Mouse (Mus musculus): ENCODE data around the gene Tgfbr3.

DNA sequence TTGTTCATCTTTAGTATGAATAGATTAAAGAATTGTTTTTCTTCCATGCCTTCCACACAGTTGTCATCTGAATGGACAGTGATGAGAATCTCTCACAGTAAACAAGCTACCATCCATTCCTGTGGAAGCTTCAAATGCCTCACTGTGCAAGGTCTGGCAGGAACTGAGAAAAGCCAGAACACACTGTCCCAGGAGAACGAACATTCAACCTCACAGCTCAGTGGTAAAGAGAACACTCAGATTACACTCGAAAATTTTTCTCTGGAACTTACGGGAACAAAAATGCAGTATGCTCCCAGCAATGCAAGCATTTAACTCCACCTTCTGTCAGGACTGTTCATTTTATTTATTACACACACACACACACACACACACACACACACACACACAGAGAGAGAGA lies 13.2 kb downstream of the Tgfbr3 start:
- no peak for TF ChIP-seq EP300 (IDR thresholded peaks at IDR 0.05; ENCODE audit: low read depth)
- TF ChIP-seq CTCF (IDR thresholded peaks at IDR 0.05; ENCODE audit: low read depth): no peak
